Mouse (Mus musculus) limb, embryonic 13.5 days (tissue): ENCODE results near the gene Lsamp. TPM values are rescaled to one million over a fixed set of nuclear protein-coding genes. Genes with fewer than 3 reads are reported as not detected.
A peak's percentile ranks its signal among the peaks of the same experiment; 100 is the strongest.
"Not testable (repeated sequence)": the region's sequence is repeated elsewhere in the genome, so short reads cannot be mapped to it uniquely, and the experiment has no call there.

Experiments used
- ATAC-seq: fragments of 200-750 bp; cut with Nextera tagmentation; 2 replicates; pipeline ENCODE4 v1.8.0; 2017; ENCODE audit warnings: low read depth, moderate number of reproducible peaks, moderate TSS enrichment; ENCODE audit not compliant: low FRiP score
- H3K27ac ChIP-seq: fragments of 300-500 bp; sonication (generic); 2 replicates; pipeline ENCODE4 v1.5.1; 2015; ENCODE audit warnings: inconsistent platforms, mild to moderate bottlenecking, moderate library complexity
- H3K27me3 ChIP-seq: fragments of 300-500 bp; sonication (generic); 2 replicates; pipeline ENCODE4 v1.6.1; 2015; ENCODE audit warnings: mild to moderate bottlenecking, inconsistent platforms
- H3K36me3 ChIP-seq: fragments of 300-500 bp; sonication (generic); 2 replicates; pipeline ENCODE4 v1.6.1; 2015; ENCODE audit warnings: inconsistent platforms, mild to moderate bottlenecking, moderate library complexity
- H3K4me1 ChIP-seq: fragments of 300-500 bp; sonication (generic); 2 replicates; pipeline ENCODE4 v1.6.1; 2015; ENCODE audit warnings: inconsistent platforms
- H3K4me2 ChIP-seq: fragments of 300-500 bp; sonication (generic); replicated peaks from 2 replicates; pipeline ENCODE4 v1.6.1; 2015; ENCODE audit warnings: inconsistent platforms, mild to moderate bottlenecking, moderate library complexity
- H3K4me3 ChIP-seq: fragments of 300-500 bp; sonication (generic); 2 replicates; pipeline ENCODE4 v1.5.1; 2015; ENCODE audit warnings: moderate library complexity, mild to moderate bottlenecking, inconsistent platforms
- H3K9ac ChIP-seq: fragments of 300-500 bp; sonication (generic); 2 replicates; pipeline ENCODE4 v1.6.1; 2015; ENCODE audit warnings: mild to moderate bottlenecking, inconsistent platforms
- H3K9me3 ChIP-seq: fragments of 300-500 bp; sonication (generic); 2 replicates; pipeline ENCODE4 v1.6.1; 2016; ENCODE audit warnings: inconsistent platforms
- WGBS: fragments of 180-500 bp; shearing (Covaris S2); methylation state at CpG from one replicate; pipeline ENCODE4 v1.1.7; 2015; 5-methylcytosine and 5-hydroxymethylcytosine counted together
- polyA plus RNA-seq: library from polyadenylated mRNA; unstranded; fragments of >200 nt; fragmentation: Nextera tagmentation; extraction: Ambion mirVana; gene quantifications from 2 replicates; pipeline ENCODE4 v1.2.1, GENCODE M21; 2015

The Lsamp gene
- polyA plus RNA-seq, 1 experiment from 2014 or later = 11.3 TPM

DNA sequence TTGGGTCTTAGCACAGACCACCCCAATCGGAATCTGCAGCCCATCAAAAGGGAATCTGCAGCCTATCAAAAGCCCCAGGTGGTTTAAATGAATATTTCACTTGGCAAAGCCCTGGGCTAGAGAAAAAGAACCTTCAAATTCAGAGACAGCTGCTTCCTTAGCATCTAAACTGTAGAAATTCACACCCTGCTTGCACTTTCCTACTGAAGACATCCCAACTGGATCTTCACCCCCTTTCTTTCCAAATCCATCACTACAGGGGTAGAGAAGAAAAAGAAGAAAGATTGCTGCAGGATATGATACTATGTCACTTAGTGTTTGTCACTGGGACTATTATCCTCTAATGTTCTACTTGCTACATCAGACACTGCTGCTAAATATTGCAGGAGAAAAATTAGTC lies 1981.5 kb downstream of the Lsamp start:
- Histone ChIP-seq H3K9me3 (no peaks in the 10 kb centered on the region), H3K36me3 (no peaks in the 10 kb centered on the region), H3K4me1 (no peaks in the 10 kb centered on the region), H3K4me3 (no peak overlapping the region), H3K9ac (no peak overlapping the region), H3K27me3 (no peaks in the 10 kb centered on the region), H3K27ac (no peak overlapping the region), H3K4me2 (no peak overlapping the region)
- ATAC-seq = no peak
- 54% methylated on average over 1 of the region's 1 CpGs for WGBS

DNA sequence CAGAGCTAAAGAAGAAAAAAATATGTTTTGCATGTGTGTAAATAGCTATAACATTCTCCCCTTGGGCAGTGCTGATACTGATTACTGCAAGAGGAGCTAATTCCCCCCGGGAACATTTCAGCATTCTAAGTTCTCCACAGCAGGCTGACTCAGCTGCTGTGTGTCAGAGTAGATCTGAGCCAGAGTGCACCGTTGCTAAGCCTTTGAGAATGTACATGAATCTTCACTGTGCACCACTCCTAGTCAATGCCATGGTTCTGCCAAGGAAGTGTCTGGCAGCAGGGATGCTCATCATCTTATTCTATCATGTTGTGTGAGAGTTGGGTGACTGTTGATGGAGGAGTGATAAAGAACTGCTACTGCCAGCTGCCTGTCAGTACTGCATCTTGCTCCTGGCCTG lies 1985.1 kb downstream of the Lsamp start:
- no peak overlapping the region for H3K4me3 ChIP-seq
- ATAC-seq = no peak
- no peaks in the 10 kb centered on the region for H3K9me3 ChIP-seq
- no peak overlapping the region for H3K27ac ChIP-seq
- no peaks in the 10 kb centered on the region for H3K27me3 ChIP-seq
- 74% methylated on average over 2 of the region's 2 CpGs for WGBS
- no peaks in the 10 kb centered on the region for H3K36me3 ChIP-seq
- no peaks in the 10 kb centered on the region for H3K4me1 ChIP-seq
- no peak overlapping the region for H3K4me2 ChIP-seq
- no peak overlapping the region for H3K9ac ChIP-seq

DNA sequence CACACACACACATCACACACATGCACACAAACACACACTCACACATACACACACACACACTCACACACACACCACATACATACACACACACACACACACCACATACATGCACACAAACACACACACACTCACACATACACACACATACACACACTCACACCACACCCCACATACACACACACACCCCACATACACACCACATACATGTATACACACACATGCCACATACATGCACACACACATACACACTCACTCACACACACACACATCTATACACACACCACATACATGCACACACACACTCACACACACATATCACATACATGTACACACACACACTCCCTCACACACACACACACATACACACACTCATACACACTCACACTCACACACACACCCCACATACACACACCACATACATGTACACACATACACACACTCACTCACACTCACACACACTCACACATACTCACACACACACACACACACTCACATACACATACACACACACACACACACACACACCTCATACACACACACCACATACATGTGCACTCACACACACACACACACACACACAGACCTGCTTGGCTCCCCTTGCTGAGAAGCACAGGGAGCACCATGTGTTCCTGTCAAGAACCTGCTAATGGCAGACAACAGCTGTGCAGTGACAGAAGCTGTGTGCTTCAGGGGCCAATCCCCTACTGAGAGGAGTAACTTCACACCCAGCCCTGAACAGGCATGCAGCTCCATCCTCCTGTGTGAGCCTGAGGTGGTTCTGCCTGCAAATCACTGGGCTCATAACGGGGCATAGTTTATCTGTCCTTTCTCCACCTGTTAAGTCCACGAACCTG lies 1990.9 kb downstream of the Lsamp start:
- Histone ChIP-seq H3K4me2 (no peak overlapping the region), H3K27ac (no peak overlapping the region), H3K4me3 (no peak overlapping the region), H3K9ac (no peak overlapping the region), H3K4me1 (no peaks in the 10 kb centered on the region), H3K27me3 (no peaks in the 10 kb centered on the region), H3K36me3 (no peaks in the 10 kb centered on the region), H3K9me3 (no peaks in the 10 kb centered on the region)
- whole genome bisulfite sequencing = 35% methylated on average over 2 of the region's 2 CpGs
- peak; percentile 88 for ATAC-seq

DNA sequence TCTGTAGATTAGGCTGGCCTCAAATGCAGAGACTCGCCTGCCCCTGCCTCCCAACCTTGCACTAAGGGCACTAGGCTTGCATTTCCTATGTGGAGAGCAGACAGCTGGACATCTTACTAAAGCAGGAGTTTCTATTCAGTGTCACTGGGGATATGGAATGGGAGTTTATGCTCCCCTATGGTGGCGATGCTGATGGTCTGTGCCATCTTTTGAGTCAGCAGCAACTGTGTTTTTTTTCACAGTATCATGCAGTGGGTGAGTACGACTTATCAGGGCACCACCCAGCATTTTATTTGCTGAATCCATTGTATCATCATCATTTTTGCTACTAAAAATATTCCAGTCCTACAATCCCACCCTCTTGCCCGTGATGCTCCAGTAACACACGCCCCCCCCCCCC lies 1992.7 kb downstream of the Lsamp start:
- no peaks in the 10 kb centered on the region for H3K27me3 ChIP-seq
- H3K27ac ChIP-seq = no peak overlapping the region
- no peaks in the 10 kb centered on the region for H3K36me3 ChIP-seq
- no peak for ATAC-seq
- no peak overlapping the region for H3K9ac ChIP-seq
- H3K4me3 ChIP-seq = no peak overlapping the region
- WGBS = 79% methylated on average over 5 of the region's 5 CpGs
- no peak overlapping the region for H3K4me2 ChIP-seq
- no peaks in the 10 kb centered on the region for H3K4me1 ChIP-seq
- H3K9me3 ChIP-seq = no peaks in the 10 kb centered on the region

DNA sequence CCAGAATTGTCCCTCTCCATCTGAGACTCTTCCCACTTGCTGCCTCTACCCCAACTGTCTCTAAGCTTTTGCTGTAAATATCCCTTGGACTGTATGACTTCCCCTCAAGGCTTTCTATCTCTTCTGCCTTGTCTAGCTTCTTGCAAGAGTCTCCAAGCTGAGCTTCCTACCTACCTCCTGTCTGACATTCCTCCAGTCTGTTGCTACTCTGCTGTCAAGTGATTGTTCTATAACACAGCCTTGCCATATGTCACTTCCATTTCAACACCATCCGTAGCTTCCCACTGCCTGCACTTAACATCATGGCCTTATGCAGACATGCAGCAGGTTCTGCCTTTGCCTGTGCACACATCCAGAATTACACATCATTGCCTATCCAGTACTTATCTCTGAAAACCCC lies 2012.8 kb downstream of the Lsamp start:
- 86% methylated on average over 1 of the region's 1 CpGs for WGBS
- H3K4me2 ChIP-seq = no peak overlapping the region
- no peak overlapping the region for H3K4me3 ChIP-seq
- H3K27me3 ChIP-seq = no peaks in the 10 kb centered on the region
- no peak overlapping the region for H3K27ac ChIP-seq
- no peaks in the 10 kb centered on the region for H3K9me3 ChIP-seq
- H3K9ac ChIP-seq = no peak overlapping the region
- no peaks in the 10 kb centered on the region for H3K4me1 ChIP-seq
- no peak for ATAC-seq
- no peaks in the 10 kb centered on the region for H3K36me3 ChIP-seq

DNA sequence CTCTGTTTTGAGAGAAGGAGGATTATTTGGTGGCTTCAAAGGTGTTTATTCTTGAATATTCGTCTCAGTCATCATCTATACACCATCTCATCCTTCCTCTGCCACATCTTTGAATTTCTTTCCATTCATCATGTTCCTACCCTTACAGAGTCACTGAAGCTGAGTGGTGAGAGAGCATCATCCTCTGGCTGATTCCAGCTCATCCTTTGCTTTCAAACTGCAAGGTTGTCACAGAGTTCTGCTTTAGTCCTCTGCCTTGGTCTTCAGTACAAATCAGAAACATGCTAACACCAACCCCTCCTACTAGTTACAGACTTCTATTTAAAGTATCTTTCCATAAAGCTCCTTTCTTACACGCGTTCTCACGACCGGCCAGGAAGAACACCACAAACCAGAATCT lies 2018.8 kb downstream of the Lsamp start:
- Histone ChIP-seq H3K27me3 (no peaks in the 10 kb centered on the region), H3K4me2 (no peak overlapping the region), H3K4me1 (no peaks in the 10 kb centered on the region), H3K9ac (no peak overlapping the region), H3K27ac (no peak overlapping the region), H3K9me3 (no peaks in the 10 kb centered on the region), H3K4me3 (no peak overlapping the region), H3K36me3 (no peaks in the 10 kb centered on the region)
- WGBS = 80% methylated on average over 5 of the region's 5 CpGs
- no peak for ATAC-seq

DNA sequence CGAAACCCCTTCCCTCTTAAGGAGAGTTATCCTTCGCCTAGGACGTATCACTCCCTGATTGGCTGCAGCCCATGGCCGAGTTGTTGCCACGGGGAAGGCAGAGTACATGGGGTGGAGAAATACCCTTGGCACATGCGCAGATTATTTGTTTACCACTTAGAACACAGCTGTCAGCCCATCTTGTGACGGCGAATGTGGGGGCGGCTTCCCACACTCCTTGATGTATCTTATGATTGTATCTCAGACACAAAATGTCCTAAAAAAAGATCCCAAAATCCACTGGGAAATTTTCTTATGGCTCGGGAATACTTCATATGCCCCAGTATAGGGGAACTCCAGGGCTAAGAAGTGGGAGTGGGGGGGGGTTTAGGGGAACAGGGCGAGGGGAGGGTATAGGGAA lies 2019.3 kb downstream of the Lsamp start:
- 92% methylated on average over 11 of the region's 11 CpGs for WGBS
- not testable (repeated sequence) for ATAC-seq, H3K27me3 ChIP-seq, H3K4me1 ChIP-seq, H3K4me2 ChIP-seq, H3K9ac ChIP-seq, H3K36me3 ChIP-seq, H3K27ac ChIP-seq, H3K9me3 ChIP-seq, H3K4me3 ChIP-seq

DNA sequence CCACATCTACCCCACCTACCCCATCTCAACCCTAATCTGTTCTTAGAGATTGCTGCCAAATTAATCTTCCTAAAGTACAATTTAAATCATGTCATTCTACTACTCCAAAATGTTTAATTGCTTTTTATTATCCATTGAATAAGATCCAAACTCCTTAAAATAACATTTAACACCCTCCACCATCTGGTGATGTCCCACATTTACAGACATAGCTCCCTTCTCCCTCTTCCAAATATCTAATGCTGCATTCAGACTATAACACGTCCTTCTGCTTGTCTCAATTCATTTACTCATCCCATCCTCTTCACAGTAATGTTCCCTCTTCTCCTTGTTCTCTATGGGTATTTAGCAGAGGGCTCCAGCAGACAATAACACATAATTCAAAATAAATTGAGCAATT lies 2020.0 kb downstream of the Lsamp start:
- H3K4me1 ChIP-seq = no peaks in the 10 kb centered on the region
- no peak overlapping the region for H3K4me3 ChIP-seq
- no peak overlapping the region for H3K27ac ChIP-seq
- ATAC-seq = no peak
- 76% methylated on average over 1 of the region's 1 CpGs for WGBS
- no peak overlapping the region for H3K9ac ChIP-seq
- H3K4me2 ChIP-seq = no peak overlapping the region
- H3K9me3 ChIP-seq = no peaks in the 10 kb centered on the region
- no peaks in the 10 kb centered on the region for H3K36me3 ChIP-seq
- H3K27me3 ChIP-seq = no peaks in the 10 kb centered on the region

DNA sequence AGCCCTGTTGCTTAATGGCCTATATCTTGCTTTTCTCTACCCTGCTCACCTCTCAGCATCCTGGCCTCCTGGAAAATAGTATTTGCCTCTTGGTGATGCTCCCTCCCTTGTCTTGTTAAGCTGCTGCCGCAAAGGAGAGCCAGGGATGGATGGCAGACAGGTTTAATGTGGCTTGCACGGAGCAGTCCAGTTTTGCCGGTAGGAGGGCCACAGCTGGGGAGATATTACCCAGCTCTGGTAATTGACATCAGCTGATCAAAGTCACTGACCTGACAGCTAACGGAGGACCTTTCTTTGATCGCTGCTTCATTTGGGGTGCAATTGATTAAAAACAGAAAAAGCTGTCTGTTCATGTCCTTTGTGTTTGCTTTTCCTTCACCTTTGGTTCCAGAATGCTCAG lies 2030.8 kb downstream of the Lsamp start:
- ATAC-seq = no peak
- H3K9me3 ChIP-seq = no peaks in the 10 kb centered on the region
- H3K4me1 ChIP-seq = no peaks in the 10 kb centered on the region
- no peaks in the 10 kb centered on the region for H3K36me3 ChIP-seq
- H3K27me3 ChIP-seq = no peaks in the 10 kb centered on the region
- no peak overlapping the region for H3K4me3 ChIP-seq
- WGBS = 23% methylated on average over 5 of the region's 5 CpGs
- no peak overlapping the region for H3K9ac ChIP-seq
- H3K4me2 ChIP-seq = no peak overlapping the region
- H3K27ac ChIP-seq = no peak overlapping the region

DNA sequence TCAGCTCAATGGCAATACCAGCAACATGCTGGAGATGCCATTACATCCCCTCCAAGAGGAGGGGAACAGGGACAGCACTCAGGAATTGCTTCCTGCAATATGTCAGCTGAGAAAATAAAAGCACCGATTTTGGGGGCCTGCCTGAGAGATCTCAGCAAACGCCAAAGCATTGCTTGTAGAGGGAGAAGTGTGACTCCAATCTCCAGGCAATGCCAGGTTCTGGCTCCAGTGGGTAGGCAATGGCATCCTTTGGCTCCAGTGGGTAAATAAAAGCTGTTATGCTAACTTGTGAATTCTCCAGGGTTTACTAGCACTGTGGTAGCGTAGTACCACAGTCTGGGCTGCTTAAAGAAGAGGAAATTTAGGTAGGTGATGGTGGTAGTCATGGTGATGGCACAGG lies 2031.3 kb downstream of the Lsamp start:
- H3K4me1 ChIP-seq = no peaks in the 10 kb centered on the region
- H3K9ac ChIP-seq = no peak overlapping the region
- no peak overlapping the region for H3K4me2 ChIP-seq
- WGBS = 47% methylated on average over 3 of the region's 3 CpGs
- H3K9me3 ChIP-seq = no peaks in the 10 kb centered on the region
- H3K27me3 ChIP-seq = no peaks in the 10 kb centered on the region
- H3K36me3 ChIP-seq = no peaks in the 10 kb centered on the region
- no peak overlapping the region for H3K27ac ChIP-seq
- ATAC-seq = no peak
- H3K4me3 ChIP-seq = no peak overlapping the region

DNA sequence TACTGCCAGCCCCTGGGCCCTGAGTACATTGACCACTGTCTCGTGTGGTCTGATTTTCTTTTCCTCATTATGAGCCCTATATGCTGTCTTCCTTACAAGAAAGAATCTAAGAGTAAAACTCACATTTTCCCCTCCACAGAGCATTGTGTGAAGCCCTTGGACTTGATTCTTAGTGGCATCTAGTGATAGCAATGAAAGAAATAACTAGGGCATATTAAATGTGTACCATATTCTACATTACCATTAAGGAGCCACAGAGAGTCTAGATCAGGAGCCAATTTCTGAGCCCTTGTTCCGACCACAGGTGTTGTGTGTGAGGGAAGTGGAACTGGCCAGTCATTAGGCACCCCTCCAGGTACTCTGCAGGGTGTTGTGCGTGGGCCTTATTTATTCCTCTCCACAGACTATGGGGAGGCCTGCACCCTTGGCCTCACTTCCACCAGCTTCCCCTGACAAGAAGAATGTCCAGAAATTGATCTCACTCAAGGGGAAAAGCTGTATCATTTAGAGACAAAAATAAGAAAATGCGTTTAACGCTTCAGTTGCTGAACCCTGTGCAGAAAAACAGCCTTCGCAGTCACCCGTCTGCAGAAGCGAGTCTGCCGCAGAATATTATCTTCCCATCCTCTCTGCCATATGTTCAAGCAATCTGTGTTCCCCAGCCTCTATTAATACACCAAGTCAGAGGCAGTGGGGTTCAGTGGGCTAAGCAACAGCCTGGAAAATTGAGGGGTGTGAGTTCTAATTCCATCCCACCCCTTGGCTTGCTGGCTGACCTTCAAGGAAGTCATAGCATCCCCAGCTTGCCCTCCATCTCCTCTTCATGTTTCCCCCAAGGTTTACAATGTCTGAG lies 2032.9 kb downstream of the Lsamp start:
- Histone ChIP-seq H3K4me2 (no peak overlapping the region), H3K36me3 (no peaks in the 10 kb centered on the region), H3K9ac (no peak overlapping the region), H3K27ac (no peak overlapping the region), H3K4me1 (no peaks in the 10 kb centered on the region), H3K27me3 (no peaks in the 10 kb centered on the region), H3K4me3 (no peak overlapping the region), H3K9me3 (no peaks in the 10 kb centered on the region)
- WGBS = 82% methylated on average over 9 of the region's 9 CpGs
- no peak for ATAC-seq

DNA sequence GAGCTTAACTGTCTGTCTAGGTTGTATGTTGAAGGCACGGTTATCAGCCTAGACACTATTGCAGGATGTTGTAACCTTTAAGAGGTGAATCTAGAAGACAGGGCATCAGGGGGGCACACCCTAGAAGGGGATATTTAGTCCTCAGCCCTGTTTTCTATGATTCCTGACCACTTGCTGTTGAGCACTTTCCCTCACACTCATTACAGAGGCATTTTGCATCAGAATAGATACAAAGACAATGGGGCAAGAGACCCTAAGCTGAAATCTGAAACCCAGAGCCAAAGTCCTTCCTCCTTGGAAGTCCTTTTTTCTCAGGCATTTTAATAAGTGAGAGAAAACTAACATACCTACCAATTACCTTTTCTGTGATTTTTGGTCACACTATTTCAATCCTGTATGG lies 2038.4 kb downstream of the Lsamp start:
- no peak for ATAC-seq
- Histone ChIP-seq H3K27ac (no peak overlapping the region), H3K4me3 (no peak overlapping the region), H3K36me3 (no peaks in the 10 kb centered on the region), H3K9me3 (no peaks in the 10 kb centered on the region), H3K4me1 (no peaks in the 10 kb centered on the region), H3K9ac (no peak overlapping the region), H3K4me2 (no peak overlapping the region), H3K27me3 (no peaks in the 10 kb centered on the region)
- WGBS = 73% methylated on average over 1 of the region's 1 CpGs
